Mouse (Mus musculus) C2C12 (cell line): ENCODE data around the gene Onecut3. TPM values are rescaled to one million over a fixed set of nuclear protein-coding genes. Genes with fewer than 3 reads are reported as not detected.

Experiments
- H3K27me3 ChIP-seq: one replicate; pipeline ENCODE4 v1.6.1; 2011; ENCODE audit not compliant: control insufficient read depth, insufficient read depth, insufficient read length
- H3K36me3 ChIP-seq: one replicate; pipeline ENCODE4 v1.6.1; 2011; ENCODE audit not compliant: control insufficient read depth, insufficient read depth
- H3K4me3 ChIP-seq: one replicate; pipeline ENCODE4 v1.5.1; 2011; ENCODE audit warnings: mild to moderate bottlenecking, control low read depth; ENCODE audit not compliant: poor library complexity, insufficient read depth, severe bottlenecking
- H3K79me2 ChIP-seq: one replicate; pipeline ENCODE4 v1.6.1; 2011; ENCODE audit not compliant: control insufficient read depth, insufficient read depth
- H3K79me3 ChIP-seq: one replicate; pipeline ENCODE4 v1.6.1; 2011; ENCODE audit warnings: low read depth, control low read depth
- H3ac ChIP-seq: one replicate; pipeline ENCODE3; 2011; ENCODE audit warnings: low read depth; ENCODE audit not compliant: control insufficient read depth, insufficient read length
- CEBPB ChIP-seq: IDR thresholded peaks from one replicate; pipeline ENCODE4 v1.6.1; 2011; ENCODE audit warnings: low read depth, mild to moderate bottlenecking, control low read depth, moderate library complexity
- CTCF ChIP-seq: IDR thresholded peaks from one replicate; pipeline ENCODE4 v1.5.1; 2011; ENCODE audit not compliant: control insufficient read depth, insufficient read depth, insufficient read length
- FOSL1 ChIP-seq: IDR thresholded peaks from one replicate; pipeline ENCODE4 v1.8.0; 2011; ENCODE audit warnings: mild to moderate bottlenecking, low read length; ENCODE audit not compliant: poor library complexity, insufficient read depth, severe bottlenecking
- MAX ChIP-seq: IDR thresholded peaks from one replicate; pipeline ENCODE4 v1.6.1; 2011; ENCODE audit warnings: mild to moderate bottlenecking, control low read depth
- MYOD1 ChIP-seq: IDR thresholded peaks from one replicate; pipeline ENCODE4 v1.6.1; 2011; ENCODE audit warnings: low read depth; ENCODE audit not compliant: control insufficient read depth, insufficient read length
- MYOG ChIP-seq: IDR thresholded peaks from one replicate; pipeline ENCODE4 v1.6.1; 2011; ENCODE audit not compliant: control insufficient read depth, insufficient read length; ENCODE audit errors: extremely low read depth
- USF1 ChIP-seq: IDR thresholded peaks from one replicate; pipeline ENCODE4 v1.6.1; 2011; ENCODE audit warnings: low read depth, mild to moderate bottlenecking, control low read depth, moderate library complexity
- polyA plus RNA-seq: library from polyadenylated mRNA; unstranded; fragments of >200 nt; fragmentation: generic; extraction: Trizol; gene quantifications from one replicate; pipeline ENCODE4 v1.2.1, GENCODE M21; 2012; ENCODE audit warnings: missing spikeins

Gene Onecut3
- polyA plus RNA-seq, 1 experiment = not detected

- H3K27me3 ChIP-seq = peaks cover 97% of the 10 kb centered on the region
- H3K4me3 ChIP-seq = no peak overlapping the region
- no peaks in the 10 kb centered on the region for H3K79me2 ChIP-seq
- H3ac ChIP-seq = no peak overlapping the region
- no peaks in the 10 kb centered on the region for H3K79me3 ChIP-seq
- TF ChIP-seq CEBPB (no peak), CTCF (no peak), MAX (no peak), MYOG (no peak), USF1 (no peak)
- H3K36me3 ChIP-seq = no peaks in the 10 kb centered on the region
Measured at GRCm38 (mm10) chr10:80495901-80496300, 1.3 kb downstream of the Onecut3 start.

GRCm38 (mm10) chr10:80496421-80496820 is 1.8 kb downstream of the Onecut3 start:
- Histone ChIP-seq H3ac (no peak overlapping the region), H3K79me2 (no peaks in the 10 kb centered on the region), H3K36me3 (no peaks in the 10 kb centered on the region), H3K27me3 (peaks cover 97% of the 10 kb centered on the region), H3K79me3 (no peaks in the 10 kb centered on the region), H3K4me3 (no peak overlapping the region)
- TF ChIP-seq FOSL1 (no peak), CTCF (no peak), USF1 (no peak), MAX (no peak), MYOD1 (no peak), CEBPB (no peak), MYOG (no peak)

GRCm38 (mm10) chr10:80502291-80502690 is 7.7 kb downstream of the Onecut3 start:
- H3K79me2 ChIP-seq = no peaks in the 10 kb centered on the region
- H3K36me3 ChIP-seq = no peaks in the 10 kb centered on the region
- no peak for TF ChIP-seq CTCF
- no peak for TF ChIP-seq MYOG
- TF ChIP-seq CEBPB = no peak
- no peak for TF ChIP-seq MAX
- no peak for TF ChIP-seq FOSL1
- TF ChIP-seq USF1 = no peak
- no peak for TF ChIP-seq MYOD1
- no peak overlapping the region for H3K4me3 ChIP-seq
- no peak overlapping the region for H3ac ChIP-seq
- peaks cover 67% of the 10 kb centered on the region for H3K27me3 ChIP-seq
- no peaks in the 10 kb centered on the region for H3K79me3 ChIP-seq

- Histone ChIP-seq H3K36me3 (no peaks in the 10 kb centered on the region), H3K79me3 (no peaks in the 10 kb centered on the region), H3K27me3 (peaks cover 67% of the 10 kb centered on the region), H3ac (no peak overlapping the region), H3K79me2 (no peaks in the 10 kb centered on the region), H3K4me3 (no peak overlapping the region)
- TF ChIP-seq USF1 (no peak), FOSL1 (no peak), MAX (no peak), CEBPB (no peak), MYOD1 (no peak), CTCF (no peak), MYOG (no peak)
Measured at GRCm38 (mm10) chr10:80502819-80503314, 8.2 kb downstream of the Onecut3 start.

GRCm38 (mm10) chr10:80503599-80504220 is 9.1 kb downstream of the Onecut3 start:
- H3K4me3 ChIP-seq = no peak overlapping the region
- H3ac ChIP-seq = no peak overlapping the region
- H3K79me3 ChIP-seq = no peaks in the 10 kb centered on the region
- H3K27me3 ChIP-seq = peaks cover 59% of the 10 kb centered on the region
- H3K79me2 ChIP-seq = no peaks in the 10 kb centered on the region
- TF ChIP-seq MYOG = no peak
- no peak for TF ChIP-seq MYOD1
- no peak for TF ChIP-seq USF1
- TF ChIP-seq FOSL1 = no peak
- no peak for TF ChIP-seq CTCF
- TF ChIP-seq MAX = no peak
- TF ChIP-seq CEBPB = no peak
- H3K36me3 ChIP-seq = no peaks in the 10 kb centered on the region

- no peak overlapping the region for H3K4me3 ChIP-seq
- H3K79me2 ChIP-seq = no peaks in the 10 kb centered on the region
- peaks cover 49% of the 10 kb centered on the region for H3K27me3 ChIP-seq
- TF ChIP-seq CTCF = no peak
- TF ChIP-seq USF1 = no peak
- no peak for TF ChIP-seq MAX
- TF ChIP-seq FOSL1 = no peak
- no peak for TF ChIP-seq MYOG
- TF ChIP-seq MYOD1 = no peak
- TF ChIP-seq CEBPB = no peak
- H3K36me3 ChIP-seq = no peaks in the 10 kb centered on the region
- no peaks in the 10 kb centered on the region for H3K79me3 ChIP-seq
- H3ac ChIP-seq = no peak overlapping the region
Measured at GRCm38 (mm10) chr10:80504724-80505123, 10.1 kb downstream of the Onecut3 start.
